In the genomic region with DNA sequence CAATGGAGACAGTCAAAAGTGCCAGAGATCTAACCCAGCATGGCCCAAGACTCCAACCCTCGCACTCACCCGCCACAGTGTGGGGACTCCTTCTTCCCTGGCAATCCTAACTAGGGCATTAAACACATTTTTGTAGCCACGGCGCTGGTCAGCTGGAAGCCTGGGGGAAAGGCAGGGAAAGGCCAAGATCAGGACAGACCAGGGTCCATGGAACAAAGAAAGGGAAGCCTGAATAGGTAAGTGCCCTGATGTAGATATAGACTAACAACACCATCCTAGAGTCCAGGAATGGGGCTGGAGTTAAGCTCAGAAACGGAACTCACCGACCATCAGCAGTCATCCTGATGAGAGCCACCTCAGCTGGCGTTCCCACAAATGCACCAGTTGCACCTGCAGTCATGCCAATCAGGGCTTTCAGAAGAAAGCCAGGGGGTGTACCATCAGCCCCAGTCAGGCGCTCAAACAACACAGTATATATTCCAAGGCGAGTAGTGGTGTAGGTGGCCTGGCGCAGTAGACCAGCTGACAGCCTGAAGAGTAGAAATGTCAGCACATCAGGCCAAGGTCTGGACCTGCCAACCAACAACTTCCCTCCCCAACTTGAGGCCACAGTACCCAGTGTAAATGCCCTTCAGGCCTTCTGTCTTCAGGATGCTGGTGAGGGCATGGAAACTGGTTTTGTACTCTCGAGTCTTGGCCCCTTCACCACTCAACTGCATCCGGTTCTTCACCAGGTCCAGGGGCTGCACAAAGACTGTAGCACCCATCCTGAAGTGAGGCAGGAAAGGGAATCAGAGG, we compare ENCODE assay signal across 8 mouse cellular contexts. TPM values are rescaled to one million over a fixed set of nuclear protein-coding genes. Genes with fewer than 3 reads are reported as not detected.
DNase-seq lines count a peak whose midpoint lies in the region; ATAC-seq and TF ChIP-seq lines count a peak whose summit lies in the region.

No protein-coding gene starts in this region.

- no peak overlapping the region for H3K27ac ChIP-seq in thymus, adult 2 months (ENCODE audit: control insufficient read depth, insufficient read depth, low read length)
- H3K27ac ChIP-seq in forebrain, embryonic 16.5 days (ENCODE audit: low read length): peak overlapping the region; percentile 90; the same call in 1 of the 2 replicates
- H3K27ac ChIP-seq in limb, embryonic 14.5 days (replicated peaks; ENCODE audit: low read depth, low read length): no peak overlapping the region
- peak overlapping the region; percentile 93; the same call in 1 of the 2 replicates for H3K27ac ChIP-seq in stomach, embryonic 16.5 days (ENCODE audit: low read length)

- H3K4me3 ChIP-seq in thymus, adult 2 months (ENCODE audit: control insufficient read depth, insufficient read depth, low read length): peak overlapping the region; percentile 64
- peak overlapping the region; percentile 56 for H3K4me3 ChIP-seq in forebrain, embryonic 16.5 days (replicated peaks; ENCODE audit: low read length)
- H3K4me3 ChIP-seq in limb, embryonic 14.5 days (replicated peaks; ENCODE audit: low read length): peak overlapping the region; percentile 75
- peak overlapping the region; percentile 59 for H3K4me3 ChIP-seq in stomach, embryonic 16.5 days (replicated peaks; ENCODE audit: low read length)

- ATAC-seq in forebrain, embryonic 16.5 days: no peak
- ATAC-seq in limb, embryonic 14.5 days (ENCODE audit: low FRiP score, low read depth): no peak
- ATAC-seq in stomach, embryonic 16.5 days (ENCODE audit: insufficient read depth, low FRiP score): no peak

- peak overlapping the region; percentile 90 for H3K4me2 ChIP-seq in forebrain, embryonic 16.5 days (ENCODE audit: low read length)
- peak overlapping the region; percentile 91 for H3K4me2 ChIP-seq in limb, embryonic 14.5 days (replicated peaks; ENCODE audit: low read depth, low read length, severe bottlenecking)
- H3K4me2 ChIP-seq in stomach, embryonic 16.5 days (ENCODE audit: low read depth, low read length): peak overlapping the region; percentile 81

- WGBS in thymus, adult 2 months: 82% methylated on average over 12 of the region's 12 CpGs
- 93% methylated on average over 12 of the region's 12 CpGs for WGBS in forebrain, embryonic 16.5 days
- 93% methylated on average over 12 of the region's 12 CpGs for WGBS in limb, embryonic 14.5 days
- WGBS in stomach, embryonic 16.5 days: 86% methylated on average over 12 of the region's 12 CpGs

- H3K27me3 ChIP-seq in thymus, adult 2 months (ENCODE audit: control insufficient read depth, insufficient read depth, low read length): no peaks in the 10 kb centered on the region
- no peaks in the 10 kb centered on the region for H3K27me3 ChIP-seq in forebrain, embryonic 16.5 days (replicated peaks; ENCODE audit: control insufficient read depth, insufficient read depth, low read length)
- H3K27me3 ChIP-seq in limb, embryonic 14.5 days (ENCODE audit: control insufficient read depth, insufficient read depth, low read length): no peaks in the 10 kb centered on the region
- no peaks in the 10 kb centered on the region for H3K27me3 ChIP-seq in stomach, embryonic 16.5 days (ENCODE audit: control insufficient read depth, insufficient read depth, low read length)

- no peaks in the 10 kb centered on the region for H3K9me3 ChIP-seq in forebrain, embryonic 16.5 days (ENCODE audit: control insufficient read depth, low read length)
- H3K9me3 ChIP-seq in limb, embryonic 14.5 days (ENCODE audit: control insufficient read depth, low read length): no peaks in the 10 kb centered on the region
- H3K9me3 ChIP-seq in stomach, embryonic 16.5 days (replicated peaks; ENCODE audit: control insufficient read depth, low read length): no peaks in the 10 kb centered on the region

- peak overlapping the region; percentile 90 for H3K9ac ChIP-seq in forebrain, embryonic 16.5 days (replicated peaks; ENCODE audit: low read depth, low read length)
- H3K9ac ChIP-seq in limb, embryonic 14.5 days (ENCODE audit: low read depth, low read length, severe bottlenecking): peak overlapping the region; percentile 86
- H3K9ac ChIP-seq in stomach, embryonic 16.5 days (ENCODE audit: low read length): peak overlapping the region; percentile 85

- TF ChIP-seq POLR2A in thymus, adult 2 months (IDR thresholded peaks at IDR 0.05; ENCODE audit: control insufficient read depth, extremely low read depth, insufficient read depth, low read length, poor library complexity): no peak
- TF ChIP-seq POLR2A in limb, embryonic 14.5 days (IDR thresholded peaks at IDR 0.05; ENCODE audit: borderline replicate concordance, extremely low read depth, insufficient read depth, insufficient read length): no peak

- H3K4me1 ChIP-seq in thymus, adult 2 months (replicated peaks; ENCODE audit: control insufficient read depth, insufficient read depth, low read length): peaks cover 30% of the 10 kb centered on the region
- peaks cover 30% of the 10 kb centered on the region for H3K4me1 ChIP-seq in forebrain, embryonic 16.5 days (replicated peaks; ENCODE audit: control insufficient read depth, insufficient read depth, low read length)
- peaks cover 19% of the 10 kb centered on the region for H3K4me1 ChIP-seq in limb, embryonic 14.5 days (ENCODE audit: control insufficient read depth, insufficient read depth, low read length)
- H3K4me1 ChIP-seq in stomach, embryonic 16.5 days (ENCODE audit: control insufficient read depth, insufficient read depth, low read length): peaks cover 34% of the 10 kb centered on the region

- TF ChIP-seq CTCF in thymus, adult 2 months (IDR thresholded peaks at IDR 0.05; ENCODE audit: borderline replicate concordance, control insufficient read depth, extremely low read depth, insufficient read depth, low read length, poor library complexity): no peak

- peaks cover 19% of the 10 kb centered on the region for H3K36me3 ChIP-seq in thymus, adult 2 months (ENCODE audit: control insufficient read depth, insufficient read depth, low read length)
- peaks cover 19% of the 10 kb centered on the region for H3K36me3 ChIP-seq in forebrain, embryonic 16.5 days (ENCODE audit: control insufficient read depth, insufficient read depth)
- peaks cover 49% of the 10 kb centered on the region for H3K36me3 ChIP-seq in limb, embryonic 14.5 days (ENCODE audit: control insufficient read depth, insufficient read depth, low read length)
- peaks cover 13% of the 10 kb centered on the region for H3K36me3 ChIP-seq in stomach, embryonic 16.5 days (ENCODE audit: control insufficient read depth, insufficient read depth, low read length)

- peak; percentile 7 for DNase-seq in thymus, adult 2 months
- DNase-seq in thymus, postnatal 10 days (ENCODE audit: low spot score in 2 of 2): no peak
- DNase-seq in limb, embryonic 14.5 days (ENCODE audit: low spot score): no peak
- DNase-seq in spleen, adult 12 weeks (ENCODE audit: low spot score): no peak
- DNase-seq in testis, postnatal 14 days (ENCODE audit: low spot score): no peak
- DNase-seq in cerebellum, postnatal 10 days: no peak

RNA-seq across cellular contexts. Expression of a gene that starts 1.4 kb away (rescaled TPM):
- 285 and 346 TPM in 2 replicates for polyA plus RNA-seq in thymus, adult 2 months (2012; rRNA removed)
- 133 and 135 TPM in 2 replicates for polyA plus RNA-seq in forebrain, embryonic 16.5 days (2015; fragmentation: Nextera tagmentation; extraction: Ambion mirVana)
- 96.3 and 110 TPM in 2 replicates for polyA plus RNA-seq in limb, embryonic 14.5 days (2012; rRNA removed)
- 109 and 119 TPM in 2 replicates for polyA plus RNA-seq in limb, embryonic 14.5 days (2014; fragmentation: Nextera tagmentation; extraction: Ambion mirVana)
- 104 and 111 TPM in 2 replicates for polyA plus RNA-seq in stomach, embryonic 16.5 days (2015; fragmentation: Nextera tagmentation; extraction: Ambion mirVana)

RNA-seq across cellular contexts. Expression of a gene that starts 1.6 kb away (rescaled TPM):
- 132 and 162 TPM in 2 replicates for polyA plus RNA-seq in thymus, adult 2 months (2012; rRNA removed)
- 159 and 174 TPM in 2 replicates for polyA plus RNA-seq in forebrain, embryonic 16.5 days (2015; fragmentation: Nextera tagmentation; extraction: Ambion mirVana)
- polyA plus RNA-seq in limb, embryonic 14.5 days (2012; rRNA removed): 134 and 150 TPM in 2 replicates
- polyA plus RNA-seq in limb, embryonic 14.5 days (2014; fragmentation: Nextera tagmentation; extraction: Ambion mirVana): 159 and 163 TPM in 2 replicates
- 163 and 169 TPM in 2 replicates for polyA plus RNA-seq in stomach, embryonic 16.5 days (2015; fragmentation: Nextera tagmentation; extraction: Ambion mirVana)

RNA-seq across cellular contexts. Expression of a gene that starts 6.7 kb away (rescaled TPM):
- polyA plus RNA-seq in thymus, adult 2 months (2012; rRNA removed): 0.04 TPM in 2 replicates
- 0.15 and 0.17 TPM in 2 replicates for polyA plus RNA-seq in forebrain, embryonic 16.5 days (2015; fragmentation: Nextera tagmentation; extraction: Ambion mirVana)
- polyA plus RNA-seq in limb, embryonic 14.5 days (2012; rRNA removed): 0.47 and 0.69 TPM in 2 replicates
- polyA plus RNA-seq in limb, embryonic 14.5 days (2014; fragmentation: Nextera tagmentation; extraction: Ambion mirVana): 0.48 and 0.56 TPM in 2 replicates
- 0.16 and 0.19 TPM in 2 replicates for polyA plus RNA-seq in stomach, embryonic 16.5 days (2015; fragmentation: Nextera tagmentation; extraction: Ambion mirVana)

RNA-seq across cellular contexts. Expression of a gene that starts 8.8 kb away (rescaled TPM):
- polyA plus RNA-seq in thymus, adult 2 months (2012; rRNA removed): 3,213 and 4,498 TPM in 2 replicates
- polyA plus RNA-seq in forebrain, embryonic 16.5 days (2015; fragmentation: Nextera tagmentation; extraction: Ambion mirVana): 642 and 656 TPM in 2 replicates
- 946 and 1,024 TPM in 2 replicates for polyA plus RNA-seq in limb, embryonic 14.5 days (2012; rRNA removed)
- polyA plus RNA-seq in limb, embryonic 14.5 days (2014; fragmentation: Nextera tagmentation; extraction: Ambion mirVana): 1,646 and 1,675 TPM in 2 replicates
- polyA plus RNA-seq in stomach, embryonic 16.5 days (2015; fragmentation: Nextera tagmentation; extraction: Ambion mirVana): 1,820 and 1,821 TPM in 2 replicates

RNA-seq across cellular contexts. Expression of a gene that starts 11.3 kb away (rescaled TPM):
- polyA plus RNA-seq in thymus, adult 2 months (2012; rRNA removed): 25.3 and 75.8 TPM in 2 replicates
- polyA plus RNA-seq in forebrain, embryonic 16.5 days (2015; fragmentation: Nextera tagmentation; extraction: Ambion mirVana): 6.5 and 8.2 TPM in 2 replicates
- polyA plus RNA-seq in limb, embryonic 14.5 days (2012; rRNA removed): 75.3 and 84.6 TPM in 2 replicates
- polyA plus RNA-seq in limb, embryonic 14.5 days (2014; fragmentation: Nextera tagmentation; extraction: Ambion mirVana): 60.3 and 89.9 TPM in 2 replicates
- polyA plus RNA-seq in stomach, embryonic 16.5 days (2015; fragmentation: Nextera tagmentation; extraction: Ambion mirVana): 19.3 and 126 TPM in 2 replicates

Comparison
In these comparisons a context has a peak if more than half of its experiments do, and no peak if none do; other contexts are left out.
1. H3K27ac ChIP-seq: peak in forebrain, embryonic 16.5 days (single experiment) and stomach, embryonic 16.5 days (single experiment); none in thymus, adult 2 months (single experiment) and limb, embryonic 14.5 days (single experiment).
2. Peak in every context shown above with its lines, with median percentiles within 50 percentile points of each other: H3K4me3 ChIP-seq, H3K4me2 ChIP-seq and H3K9ac ChIP-seq.